Mouse (Mus musculus) hindbrain, embryonic 15.5 days (tissue): ENCODE data around the gene Hbs1l. TPM values are rescaled to one million over a fixed set of nuclear protein-coding genes. Genes with fewer than 3 reads are reported as not detected.

Source experiments
- polyA plus RNA-seq: library from polyadenylated mRNA; unstranded; fragments of >200 nt; fragmentation: Nextera tagmentation; extraction: Ambion mirVana; gene quantifications from 2 replicates; pipeline ENCODE4 v1.2.1, GENCODE M21; 2015

The Hbs1l gene
- polyA plus RNA-seq, 1 experiment from 2014 or later = 90.5 TPM

Other genes starting within 250 kb of the Hbs1l start
- gene Myb, start 135.0 kb upstream of the Hbs1l start, polyA plus RNA-seq = 2.9 and 3.5 TPM in 2 replicates
- not detected in 2 replicates for gene Aldh8a1, start 81.3 kb downstream of the Hbs1l start, polyA plus RNA-seq